Mouse (Mus musculus) left cerebral cortex, postnatal 4 days (tissue): ENCODE measurements around the gene Rnf151. TPM values are rescaled to one million over a fixed set of nuclear protein-coding genes. Genes with fewer than 3 reads are reported as not detected.

Source experiments
- DNase-seq: peaks from one replicate; pipeline ENCODE4 v3.0.0-alpha.2; 2022
- intact Hi-C: fragments of 180-260 bp; cut with DNase I; formaldehyde crosslinking; loops from one replicate; pipeline ENCODE4 v1.15.1; 2025
- total RNA-seq, 2 experiments: library from RNA; stranded (reverse); gene quantifications; 2 replicates each; pipeline ENCODE4 v1.2.3; 2021

The Rnf151 gene
- not detected for total RNA-seq

DNA sequence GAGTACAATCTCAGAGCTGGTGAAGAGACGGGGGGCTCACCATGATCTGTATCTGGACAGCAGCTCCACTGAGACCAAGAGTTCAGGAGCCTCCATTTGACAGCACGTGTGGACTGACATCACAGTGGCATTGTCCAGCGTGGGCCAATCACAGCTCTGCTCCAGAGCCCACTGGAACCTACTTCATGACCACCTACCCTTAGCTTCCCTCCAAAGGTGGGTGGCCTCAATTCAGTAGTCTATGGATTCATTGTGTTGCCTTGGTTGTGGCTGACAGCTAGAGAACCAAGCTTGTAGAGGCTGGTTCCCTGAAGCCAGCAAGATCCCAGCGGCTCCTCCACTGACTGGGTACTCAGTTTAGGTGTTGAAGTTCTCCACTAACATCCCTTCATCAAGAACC is at the start of gene Rnf151, which contains the start of gene Rps2:
TSS of gene Rnf151 (minus strand) at position 121 of the 400 bp plus-strand sequence.
TSS of gene Rps2 (plus strand) at position 174 of the 400 bp plus-strand sequence.
- no peak for DNase-seq
- intact Hi-C loops: no loop called here

DNA sequence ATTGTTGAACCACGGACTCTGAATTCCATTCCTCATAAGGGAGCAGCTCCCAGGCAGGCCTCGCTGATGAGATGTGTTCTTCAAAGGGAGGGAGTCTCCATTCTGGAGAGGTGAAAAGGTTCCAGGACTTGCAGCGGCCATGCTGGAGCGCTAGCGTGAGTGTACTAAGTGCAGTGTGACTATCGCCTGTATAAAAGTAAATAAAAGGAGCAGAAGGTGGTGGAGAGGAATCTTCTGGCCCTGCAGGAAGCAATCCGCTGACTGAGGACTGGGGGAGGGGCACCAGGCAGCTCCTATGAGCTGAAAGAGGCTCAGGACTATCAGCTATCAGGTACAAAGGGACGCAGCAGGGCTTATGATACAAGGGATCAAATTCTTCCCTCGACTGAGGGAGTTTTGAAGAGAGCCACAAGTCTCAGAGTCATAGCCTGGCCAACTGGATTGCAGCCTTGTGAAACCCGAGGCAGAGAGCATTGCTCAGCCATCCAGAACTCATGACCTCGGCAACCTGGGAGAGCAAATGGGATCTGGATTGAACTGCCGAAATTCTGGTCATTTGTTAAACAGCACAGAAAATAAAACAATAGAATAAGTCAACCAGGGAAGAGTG is 48.5 kb upstream of the Rnf151 start:
- intact Hi-C loops: no loop called here
- no peak for DNase-seq

DNA sequence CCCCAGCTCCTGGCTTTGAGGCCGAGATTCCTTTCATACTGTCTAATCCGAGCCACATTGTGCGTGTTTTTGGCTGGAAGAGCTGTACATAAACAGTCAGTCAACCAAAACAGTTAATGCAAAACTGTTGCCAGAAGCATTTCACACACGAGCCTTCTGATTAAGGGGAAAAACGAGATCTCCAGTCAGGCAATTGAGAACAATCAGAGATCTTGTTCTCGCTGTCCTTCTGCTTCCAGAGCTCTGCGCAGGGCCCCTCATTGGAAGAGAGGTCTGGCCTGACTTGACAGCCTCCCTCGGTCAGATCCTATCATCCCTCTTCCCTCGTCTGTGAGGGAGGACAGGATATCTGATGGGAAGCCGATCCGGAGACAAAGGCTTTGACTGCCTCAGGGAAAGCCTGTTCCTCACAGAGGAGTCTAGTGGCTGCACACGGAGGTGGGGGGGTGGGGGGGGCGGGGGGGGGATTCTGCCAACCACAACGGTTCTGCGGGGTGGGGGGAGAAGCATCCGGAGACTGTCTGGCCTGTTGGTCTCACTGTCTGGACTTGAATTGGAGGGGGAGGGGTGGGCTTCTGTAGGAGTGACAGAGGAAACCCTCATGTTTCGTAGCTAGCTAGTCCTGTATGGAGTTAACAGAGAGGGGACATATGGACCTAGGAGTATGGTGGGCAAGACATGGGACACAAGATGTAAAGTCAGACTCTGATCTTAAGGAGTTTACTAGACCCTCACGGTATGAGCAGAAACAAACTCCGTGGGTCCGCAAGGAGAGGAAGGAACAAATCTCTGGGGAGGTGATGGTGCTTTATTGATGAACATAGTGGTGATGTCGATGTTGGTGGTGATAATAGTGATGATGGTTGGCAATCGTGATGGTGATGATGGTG is 47.4 kb upstream of the Rnf151 start:
- intact Hi-C loops: no loop called here
- peak; percentile 25 for DNase-seq

DNA sequence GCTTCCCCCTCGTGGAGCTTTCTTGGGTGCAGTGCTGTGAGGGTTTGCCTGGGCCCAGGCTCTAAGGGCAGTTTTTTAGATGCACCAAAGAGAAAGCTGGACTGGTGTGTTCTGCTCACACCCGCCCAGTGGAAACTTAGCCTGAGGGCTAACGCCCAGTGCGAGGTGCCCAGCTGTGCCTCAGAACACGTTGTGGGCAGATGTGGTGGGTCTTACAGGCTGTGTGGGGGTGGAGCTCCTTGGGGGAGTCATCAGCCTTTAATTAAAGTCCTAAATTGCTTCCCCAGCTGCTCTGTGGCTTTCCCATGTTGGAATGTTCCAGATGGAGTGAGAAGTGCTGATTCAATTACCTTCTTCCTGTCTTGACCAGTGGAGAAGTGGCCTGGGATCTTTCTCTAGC is 43.3 kb upstream of the Rnf151 start:
- intact Hi-C loops: no loop called here
- DNase-seq: no peak

DNA sequence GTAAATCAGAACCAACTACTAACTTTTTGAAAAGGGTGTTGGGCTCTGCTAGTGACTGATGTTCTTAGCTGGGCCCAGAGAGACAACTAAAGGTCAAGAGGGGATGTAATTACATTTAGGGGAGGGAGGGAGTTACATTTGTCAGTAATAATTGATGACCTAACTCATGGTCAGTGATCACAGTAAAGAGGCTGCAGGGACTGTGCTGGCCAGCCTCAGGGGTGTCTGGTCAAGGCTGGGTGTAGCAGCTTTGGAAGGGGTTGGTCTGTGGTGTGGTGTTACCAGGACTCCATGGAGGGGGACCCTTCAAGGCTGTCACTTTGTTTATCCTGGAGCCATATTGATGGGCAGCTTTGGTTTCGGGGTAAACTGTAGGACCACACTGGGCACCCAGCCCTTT is 39.5 kb upstream of the Rnf151 start:
- intact Hi-C loops: no loop called here

DNA sequence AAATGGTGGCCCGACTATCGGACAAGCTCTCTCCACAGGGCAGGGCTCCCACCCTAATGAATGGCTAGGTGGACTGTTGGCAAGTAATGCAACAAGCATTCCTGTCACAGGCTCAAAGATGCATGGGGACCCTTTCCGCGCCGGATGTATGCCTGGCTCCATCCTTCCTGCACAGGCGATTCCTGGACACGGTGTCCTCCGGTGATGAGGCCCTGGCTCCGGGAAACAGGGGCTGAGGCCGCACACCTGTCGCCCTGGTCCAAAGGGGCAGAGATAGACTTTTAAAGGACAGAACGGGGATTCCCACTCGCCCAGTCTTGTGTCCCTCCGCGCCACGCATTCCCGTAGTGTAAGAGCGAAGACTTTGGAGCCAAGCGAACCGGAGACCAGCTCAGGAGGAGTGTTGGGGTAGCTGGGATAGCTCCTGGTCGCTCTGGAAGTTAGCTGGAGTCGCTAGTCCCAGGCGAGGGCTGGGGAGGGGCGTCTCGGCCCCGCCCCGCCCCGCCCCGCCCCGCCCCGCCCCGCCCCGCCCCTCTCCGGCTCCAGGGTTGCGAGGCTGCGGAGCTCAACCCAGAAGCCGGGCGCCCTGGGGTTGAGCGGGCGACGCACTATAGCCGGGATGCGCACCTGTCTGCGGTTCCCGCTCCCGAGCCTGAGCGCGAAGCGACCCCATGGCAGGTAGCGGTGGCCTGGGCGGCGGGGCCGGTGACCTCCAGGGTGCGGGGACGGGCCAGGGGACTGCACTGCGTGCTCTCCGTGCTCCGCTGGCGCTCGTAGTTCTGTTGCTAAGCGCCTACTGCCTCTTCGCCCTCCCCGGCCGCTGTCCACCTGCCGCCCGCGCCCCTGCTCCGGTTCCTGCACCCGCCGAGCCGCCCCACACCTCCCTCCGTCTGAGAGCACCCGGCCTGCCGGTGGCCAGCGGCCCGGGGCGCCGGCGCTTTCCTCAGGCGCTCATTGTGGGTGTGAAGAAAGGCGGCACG is 34.8 kb upstream of the Rnf151 start, which contains the start of gene Hs3st6:
TSS of gene Hs3st6 (plus strand) at position 574 of the 980 bp plus-strand sequence.
- intact Hi-C loops: loop anchor here (5.0 kb wide), 1 partner anchor 70 kb away; no protein-coding TSS in a partner anchor
- no peak for DNase-seq

More for the DNA sequence above, 39.5 kb upstream of the Rnf151 start:
- DNase-seq: no peak

DNA sequence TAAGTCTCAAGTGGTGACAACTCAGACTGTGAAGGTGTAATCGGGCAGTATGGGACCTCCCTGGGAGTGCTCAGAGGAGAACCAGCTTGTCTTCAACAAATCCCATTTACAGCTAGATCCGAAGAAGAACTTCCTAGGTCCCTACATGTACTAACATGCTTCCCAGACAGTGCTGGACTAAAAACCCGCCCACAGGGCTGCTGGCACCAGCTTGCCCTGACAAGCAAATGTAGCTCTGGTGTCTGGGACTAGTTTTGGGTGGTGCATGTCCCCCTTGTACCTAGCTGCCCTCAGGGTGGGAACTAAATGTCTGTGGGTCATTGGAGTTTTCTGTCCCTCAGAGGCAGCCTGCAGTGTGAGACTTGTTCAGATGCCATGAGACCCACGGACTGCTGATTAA is 33.7 kb upstream of the Rnf151 start:
- intact Hi-C loops: loop anchor here (5.0 kb wide), 1 partner anchor 71 kb away; no protein-coding TSS in a partner anchor
- no peak for DNase-seq

DNA sequence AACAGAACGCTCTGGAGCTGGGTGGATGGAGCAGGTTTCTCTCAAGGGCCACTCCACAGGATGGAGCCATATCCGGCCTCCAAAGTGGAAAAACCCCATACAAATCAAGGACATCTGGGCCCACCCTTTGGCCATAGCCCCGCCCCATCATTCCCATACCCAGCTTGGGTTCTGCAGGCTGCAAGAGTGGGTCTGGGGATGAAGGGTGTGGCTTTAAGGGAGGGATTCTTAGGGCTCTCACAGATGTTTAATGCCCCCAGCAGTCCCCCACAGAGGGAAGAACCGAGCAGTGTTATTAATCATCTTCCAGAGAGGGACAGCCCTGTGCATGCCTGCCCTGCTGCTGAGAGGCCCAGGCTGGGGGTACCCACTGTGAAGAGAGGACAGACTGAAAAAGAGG is 29.1 kb upstream of the Rnf151 start:
- intact Hi-C loops: no loop called here

DNA sequence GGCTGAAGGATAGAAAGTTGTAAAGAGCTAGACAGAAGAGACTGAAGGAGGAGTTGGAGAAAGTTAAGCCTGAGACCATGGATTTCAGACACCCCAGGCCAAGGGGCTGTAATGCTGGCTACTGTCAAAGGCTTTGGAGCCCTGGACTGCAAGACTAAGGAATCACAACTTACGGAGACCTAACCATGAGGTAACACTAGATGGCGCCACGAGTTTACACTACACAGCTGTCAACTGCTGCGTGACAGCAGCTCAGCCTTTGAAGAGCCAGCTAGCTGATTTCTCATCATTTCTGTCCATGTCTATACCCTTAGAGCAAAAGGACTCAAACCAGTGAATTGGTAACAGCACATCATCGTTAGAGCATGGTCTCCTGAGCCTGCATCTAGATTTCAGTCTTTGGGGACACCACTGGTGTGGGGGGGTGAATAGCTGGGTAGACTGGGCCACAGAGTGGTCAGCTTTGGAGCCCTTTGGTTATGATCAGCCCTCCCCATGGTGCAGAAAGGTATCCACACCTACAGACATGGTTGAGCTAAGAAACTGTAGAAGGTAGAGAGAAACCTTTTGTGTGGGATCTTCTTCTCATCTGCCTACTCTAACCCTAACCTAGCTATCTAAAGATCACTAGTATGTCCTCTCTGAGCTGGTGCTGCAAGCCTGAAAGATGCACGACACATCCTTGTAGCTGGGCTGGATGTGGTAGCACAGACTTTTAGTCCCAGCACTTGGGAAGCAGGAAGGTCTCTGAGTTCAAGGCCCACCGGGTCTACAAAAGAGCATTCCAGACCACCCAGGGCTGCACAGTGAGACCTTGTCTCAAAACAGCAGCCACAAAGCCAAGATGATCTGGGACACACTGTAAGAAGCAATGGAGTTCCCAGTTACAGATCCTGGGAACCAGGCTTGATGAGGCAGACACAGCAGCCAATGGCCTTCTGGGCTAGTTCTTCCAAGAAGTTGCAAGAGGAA is 27.9 kb upstream of the Rnf151 start:
- DNase-seq: peak; percentile 85
- intact Hi-C loops: no loop called here

More for the DNA sequence above, 29.1 kb upstream of the Rnf151 start:
- DNase-seq: no peak

DNA sequence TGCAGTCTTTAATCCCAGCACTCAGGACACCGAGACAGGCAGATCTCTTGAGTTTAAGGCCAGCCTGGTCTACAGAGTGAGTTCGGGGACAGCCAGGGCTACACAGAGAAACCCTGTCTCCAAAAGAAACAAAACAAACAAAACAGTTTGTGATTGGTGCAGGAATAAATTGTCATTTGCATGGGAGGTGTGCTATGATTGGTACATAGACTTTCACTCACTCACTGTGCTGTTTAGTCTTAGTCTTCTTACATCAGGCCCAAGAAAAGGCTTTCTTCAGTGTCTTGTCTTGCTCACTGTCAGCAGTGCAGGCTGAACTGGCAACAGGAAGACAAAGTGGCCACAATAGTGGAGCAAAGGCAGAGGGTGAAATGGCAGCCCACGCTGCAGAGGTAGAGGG is 26.5 kb upstream of the Rnf151 start:
- DNase-seq: no peak
- intact Hi-C loops: no loop called here

DNA sequence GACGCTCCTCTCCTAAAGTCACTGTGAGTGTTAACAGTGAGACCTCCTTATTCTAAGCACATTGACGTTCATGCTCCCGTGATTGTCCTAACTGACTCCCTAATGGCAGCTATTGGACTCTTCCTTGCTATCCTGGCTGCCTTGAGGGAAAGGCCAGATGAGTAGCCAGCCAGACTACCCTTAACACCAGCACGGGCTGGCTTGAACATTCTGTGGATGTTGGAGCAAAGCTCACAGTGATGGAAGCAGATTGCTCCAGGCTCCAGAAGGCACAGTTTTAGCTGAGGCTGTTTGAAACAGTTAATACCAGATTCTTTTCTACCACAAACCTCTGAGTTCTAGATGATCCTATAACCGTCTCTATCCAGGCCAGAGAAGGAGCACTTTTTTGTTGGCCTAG is 26.0 kb upstream of the Rnf151 start:
- intact Hi-C loops: no loop called here
- no peak for DNase-seq

DNA sequence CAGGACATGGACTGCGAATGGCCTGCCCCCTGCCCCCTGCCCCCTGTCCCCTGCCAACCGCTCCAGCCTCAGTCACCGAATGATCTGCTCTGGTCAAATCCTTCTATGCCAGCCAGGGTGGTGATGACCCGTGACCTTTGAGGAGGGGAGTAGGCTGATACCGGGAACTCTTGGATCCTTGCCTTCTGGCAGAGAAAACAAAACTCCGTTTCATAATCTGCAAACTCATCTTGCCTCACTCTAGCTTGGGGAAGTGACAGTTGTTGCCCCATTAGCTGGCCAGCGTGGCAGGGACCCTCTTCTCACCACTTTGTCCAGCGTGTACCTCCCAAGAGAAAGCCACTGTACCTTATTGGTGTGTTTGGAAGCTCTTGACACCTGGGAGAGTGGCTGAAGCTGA is 24.4 kb upstream of the Rnf151 start:
- no peak for DNase-seq
- intact Hi-C loops: no loop called here

DNA sequence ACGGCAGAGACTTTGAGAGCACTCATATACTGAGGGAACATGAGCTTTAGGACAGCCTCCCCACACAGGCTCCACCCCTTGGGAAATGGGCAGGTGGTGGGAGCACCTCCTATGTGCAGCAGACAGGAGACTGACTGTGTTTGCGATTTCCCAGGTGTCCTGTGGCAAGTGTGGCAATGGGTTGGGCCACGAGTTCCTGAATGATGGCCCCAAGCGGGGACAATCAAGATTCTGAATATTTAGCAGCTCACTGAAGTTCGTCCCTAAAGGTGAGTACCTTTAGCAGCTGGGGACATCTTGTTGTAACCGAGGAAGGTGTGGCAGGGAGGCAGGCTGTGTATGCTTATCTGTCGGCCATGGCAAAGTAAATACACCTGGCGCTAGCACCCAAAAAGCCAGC is 22.1 kb upstream of the Rnf151 start:
- intact Hi-C loops: no loop called here
- DNase-seq: no peak

DNA sequence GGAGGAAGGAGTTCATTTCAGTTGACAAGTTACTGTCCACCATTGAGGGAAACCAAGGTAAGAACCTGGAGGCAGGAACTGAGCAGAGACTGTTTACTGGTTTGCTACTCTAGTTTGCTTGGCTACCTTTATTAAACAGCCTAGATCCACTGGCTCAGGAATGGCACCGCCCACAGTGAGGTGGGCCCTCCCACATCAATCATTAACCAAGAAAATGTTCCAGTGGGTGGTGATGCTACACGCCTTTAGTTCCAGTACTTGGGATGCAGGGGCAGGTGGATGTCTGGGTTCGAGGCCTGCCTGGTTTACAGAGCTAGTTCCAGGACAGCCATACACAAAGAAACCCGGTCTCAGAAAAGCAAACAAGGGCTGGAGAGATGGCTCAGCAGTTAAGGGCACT is 20.4 kb upstream of the Rnf151 start:
- intact Hi-C loops: no loop called here
- DNase-seq: no peak

DNA sequence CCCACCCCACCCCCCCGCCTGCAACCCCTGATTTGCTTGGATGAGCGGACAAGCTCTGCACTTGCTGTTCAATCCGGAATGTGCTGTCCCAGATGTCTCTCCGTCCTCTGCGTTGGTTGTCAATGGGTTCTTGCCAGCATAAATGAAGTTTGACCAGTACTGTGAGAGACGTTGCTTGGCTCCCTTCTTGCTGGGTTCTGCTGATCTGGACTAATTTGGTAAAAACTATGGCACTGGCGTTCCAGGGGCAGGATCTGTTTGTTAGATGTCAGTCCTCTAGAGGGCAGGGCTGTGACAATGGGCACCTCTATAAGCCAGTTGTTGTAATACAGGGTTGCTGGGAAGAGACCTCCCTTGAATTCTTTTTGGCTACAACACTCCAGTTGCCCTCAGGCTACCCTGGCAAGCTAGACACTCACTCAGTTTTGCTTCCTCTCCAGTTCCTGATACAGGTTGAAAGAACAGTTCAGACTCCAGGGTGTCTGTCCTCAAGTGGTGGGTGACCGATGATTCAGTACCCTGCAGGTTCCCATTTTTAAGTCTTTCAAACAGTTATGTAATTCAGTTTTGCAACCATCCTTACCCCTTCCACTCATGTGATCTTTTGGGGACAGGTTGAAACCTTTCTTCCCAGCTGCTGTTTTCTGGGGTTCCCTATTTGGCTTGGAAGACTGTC is 19.4 kb upstream of the Rnf151 start:
- DNase-seq: no peak
- intact Hi-C loops: no loop called here

DNA sequence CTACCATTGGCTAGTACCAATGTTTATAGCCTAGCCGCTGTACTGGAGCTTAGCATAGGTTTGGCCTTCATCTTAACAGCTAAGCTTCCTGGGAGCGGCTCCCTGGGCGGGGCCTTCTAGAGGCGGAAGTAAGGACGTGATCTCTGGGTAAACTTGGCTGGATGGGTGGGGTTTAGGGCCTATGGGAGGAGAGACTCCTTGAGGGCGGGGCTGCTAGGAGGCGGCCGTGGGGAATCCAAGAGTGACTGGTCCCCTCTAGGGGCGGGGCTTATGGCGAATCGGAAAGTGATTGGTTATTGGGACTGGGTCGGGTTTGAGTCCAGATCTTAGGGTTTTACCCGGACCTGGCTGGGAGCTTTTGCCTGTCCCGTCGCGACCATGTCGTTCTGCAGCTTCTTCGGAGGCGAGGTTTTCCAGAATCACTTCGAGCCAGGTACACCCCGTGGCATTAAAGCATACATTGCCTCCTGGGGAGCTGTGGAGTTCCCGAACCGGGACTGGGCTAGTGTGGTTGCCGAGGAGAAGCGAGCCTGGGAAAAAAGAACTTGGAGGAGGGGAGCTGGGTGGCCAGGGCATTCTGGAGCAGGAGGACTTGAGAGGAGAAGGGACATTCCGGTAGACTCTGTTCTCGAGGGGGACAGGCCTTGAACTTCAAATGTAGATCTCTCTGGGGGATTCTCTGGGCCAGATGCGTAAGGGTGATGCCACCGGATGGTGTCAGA is 18.6 kb upstream of the Rnf151 start, which contains the start of gene Msrb1:
TSS of gene Msrb1 (plus strand) at position 313 of the 722 bp plus-strand sequence.
- intact Hi-C loops: no loop called here

DNA sequence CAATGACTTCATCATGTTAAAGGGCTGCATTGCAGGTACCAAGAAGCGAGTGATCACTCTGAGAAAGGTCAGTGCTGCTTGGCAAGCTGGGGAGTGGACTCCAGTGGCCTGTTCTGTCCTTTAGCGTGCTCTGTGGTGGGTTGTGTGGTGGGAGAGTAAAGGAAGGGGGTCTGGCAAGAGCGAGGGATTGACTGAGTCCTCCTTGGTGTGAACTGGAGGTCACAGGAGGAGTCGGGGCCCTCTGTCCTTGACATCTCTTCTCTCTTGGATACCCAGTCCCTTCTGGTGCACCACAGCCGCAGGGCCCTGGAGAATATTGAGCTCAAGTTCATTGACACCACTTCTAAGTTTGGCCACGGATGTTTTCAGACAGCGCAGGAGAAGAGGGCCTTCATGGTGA is 17.6 kb upstream of the Rnf151 start:
- DNase-seq: no peak
- intact Hi-C loops: no loop called here

More for the DNA sequence above, 18.6 kb upstream of the Rnf151 start, which contains the start of gene Msrb1:
- DNase-seq: peak; percentile 92

DNA sequence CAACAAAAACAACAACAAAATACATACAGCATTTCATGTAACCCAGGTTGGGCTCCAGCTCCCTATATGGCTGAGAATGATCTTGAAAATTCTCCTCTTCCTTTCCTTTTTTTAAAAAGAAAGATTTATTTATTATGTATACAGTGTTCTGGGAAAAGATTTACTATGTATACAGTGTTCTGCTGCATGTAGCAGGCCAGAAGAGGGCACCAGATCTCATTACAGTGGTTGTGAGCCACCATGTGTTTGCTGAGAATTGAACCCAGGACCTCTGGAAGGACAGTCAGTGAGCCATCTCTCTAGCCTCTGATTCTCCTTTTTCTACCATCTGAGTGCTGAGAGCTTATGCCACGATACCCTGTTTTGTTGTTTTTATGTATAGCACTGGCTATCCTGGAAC is 16.6 kb upstream of the Rnf151 start:
- intact Hi-C loops: no loop called here
- DNase-seq: no peak
